In genomic region chr6:6833301-6833700, GRCm38 (mm10) we compare ENCODE assay signal across 34 mouse cellular contexts. TPM values are rescaled to one million over a fixed set of nuclear protein-coding genes. Genes with fewer than 3 reads are reported as not detected.
"Had no signal": no experiment of that assay in that cellular context is flagged by ENCODE, and none has a peak within 500 bp of the region (broad histone marks: within the 10 kb centered on the region; RNA-seq: fewer than 3 reads in every experiment).

No protein-coding gene starts in this region.

- H3K27me3 ChIP-seq: heart, embryonic 12.5 days; intestine, embryonic 15.5 days; limb, embryonic 13.5 days; limb, embryonic 15.5 days; liver, embryonic 12.5 days had no signal

- H3K4me3 ChIP-seq: gastrocnemius, adult 2 months; heart, embryonic 10.5 days; heart, embryonic 12.5 days; hindbrain, embryonic 10.5 days; hindbrain, embryonic 12.5 days; intestine, embryonic 15.5 days; kidney, embryonic 15.5 days; layer of hippocampus, adult 2 months; limb, embryonic 13.5 days; limb, embryonic 15.5 days; liver, embryonic 12.5 days had no signal

- H3K9ac ChIP-seq: heart, embryonic 12.5 days; hindbrain, embryonic 12.5 days; hindbrain, embryonic 14.5 days; intestine, embryonic 15.5 days; kidney, embryonic 15.5 days; limb, embryonic 13.5 days; limb, embryonic 15.5 days; liver, embryonic 12.5 days; liver, embryonic 14.5 days had no signal

- H3K27ac ChIP-seq: gastrocnemius, adult 2 months; heart, embryonic 10.5 days; hindbrain, embryonic 10.5 days; hindbrain, embryonic 12.5 days; hindbrain, embryonic 14.5 days; intestine, embryonic 15.5 days; kidney, embryonic 15.5 days; layer of hippocampus, adult 2 months; limb, embryonic 13.5 days; limb, embryonic 15.5 days; liver, embryonic 12.5 days; liver, embryonic 14.5 days had no signal

- H3K9me3 ChIP-seq: heart, embryonic 10.5 days; heart, embryonic 12.5 days; hindbrain, embryonic 10.5 days; hindbrain, embryonic 12.5 days; intestine, embryonic 15.5 days; kidney, embryonic 15.5 days; limb, embryonic 13.5 days; limb, embryonic 15.5 days; liver, embryonic 12.5 days had no signal

- H3K4me1 ChIP-seq: hindbrain, embryonic 10.5 days; hindbrain, embryonic 12.5 days; intestine, embryonic 15.5 days; kidney, embryonic 15.5 days; limb, embryonic 13.5 days; limb, embryonic 15.5 days; liver, embryonic 12.5 days had no signal

- H3K4me2 ChIP-seq: heart, embryonic 12.5 days; hindbrain, embryonic 12.5 days; hindbrain, embryonic 14.5 days; intestine, embryonic 15.5 days; kidney, embryonic 15.5 days; limb, embryonic 13.5 days; limb, embryonic 15.5 days; liver, embryonic 12.5 days had no signal

- DNase-seq: gastrocnemius, adult 2 months; gastrocnemius, postnatal 10 days; gastrocnemius, postnatal 25 days; heart, adult 18-20 months; heart, postnatal 10 days; heart, postnatal 4 days; kidney, adult 18-20 months; kidney, postnatal 10 days; kidney, postnatal 25 days; kidney, postnatal 4 days; lung, adult 18-20 months had no signal

- H3K36me3 ChIP-seq: heart, embryonic 10.5 days; heart, embryonic 12.5 days; hindbrain, embryonic 10.5 days; hindbrain, embryonic 12.5 days; intestine, embryonic 15.5 days; kidney, embryonic 15.5 days; limb, embryonic 13.5 days; limb, embryonic 15.5 days; liver, embryonic 12.5 days had no signal

- ATAC-seq: hindbrain, embryonic 16.5 days; inflammation-experienced regulatory T-cells, adult 6 months; intestine, embryonic 15.5 days; intestine, postnatal 0 days; liver, embryonic 12.5 days had no signal

RNA-seq across cellular contexts. Expression of gene Dlx6, which starts 29.8 kb away (rescaled TPM):
- total RNA-seq: gastrocnemius, adult 2 months; gastrocnemius, postnatal 25 days; gastrocnemius, postnatal 4 days; granulocyte monocyte progenitor cell, adult 5-6 weeks; heart, adult 18-20 months; heart, adult 8-10 months; heart, postnatal 25 days; heart, postnatal 4 days; liver, adult 2 months had no signal
- polyA plus RNA-seq: heart, embryonic 12.5 days; heart, embryonic 14.5 days; heart, embryonic 16.5 days; hindbrain, embryonic 14.5 days; hindbrain, embryonic 16.5 days; inflammation-experienced regulatory T-cells, adult 6 months; intestine, postnatal 0 days; kidney, embryonic 15.5 days; liver, adult 2 months; liver, embryonic 12.5 days; liver, embryonic 14.5 days; liver, embryonic 16.5 days had no signal

RNA-seq across cellular contexts. Expression of gene Dlx5, which starts 48.6 kb away (rescaled TPM):
- total RNA-seq: gastrocnemius, adult 2 months; gastrocnemius, postnatal 25 days; granulocyte monocyte progenitor cell, adult 5-6 weeks; liver, adult 2 months had no signal
- polyA plus RNA-seq: hindbrain, embryonic 14.5 days; hindbrain, embryonic 16.5 days; inflammation-experienced regulatory T-cells, adult 6 months; liver, adult 2 months; liver, embryonic 12.5 days; liver, embryonic 14.5 days had no signal
